Mouse (Mus musculus): Measurements from ENCODE around the gene Rnh1.

The Rnh1 gene

GRCm38 (mm10) chr7:141172116-141173006, at the start of gene Rnh1:
Rnh1 (minus strand) TSS chr7:141172857.
- DNase-seq (ENCODE audit: low spot score in 2 of 2): peak; percentile 86 to 88

GRCm38 (mm10) chr7:141222126-141222467, 49.4 kb upstream of the Rnh1 start:
- no peak for DNase-seq (ENCODE audit: low spot score in 2 of 2)

- DNase-seq (ENCODE audit: low spot score in 2 of 2): peak; percentile 97 to 99
These were observed 48.8 kb upstream of the Rnh1 start for GRCm38 (mm10) chr7:141221249-141222125.

DNA sequence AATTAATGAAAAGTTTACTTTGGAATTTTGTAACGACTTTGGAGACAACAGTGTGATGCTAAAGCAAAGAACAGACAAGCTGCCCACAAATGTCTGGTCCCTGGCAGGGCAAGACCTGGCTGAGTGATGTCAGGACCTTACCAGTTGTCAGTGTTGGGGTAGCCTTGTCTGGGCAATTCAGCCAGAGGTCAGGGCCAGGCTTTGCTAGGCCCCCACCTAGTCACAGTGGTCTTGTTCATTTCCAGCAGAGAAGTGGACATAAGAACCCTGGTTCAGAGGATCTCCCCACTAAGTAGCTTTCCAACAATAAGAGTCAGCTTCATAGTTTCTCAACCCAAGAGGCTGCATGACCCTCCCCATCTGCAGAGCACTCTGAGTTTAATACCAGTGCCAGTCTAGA, 47.7 kb upstream of the Rnh1 start:
- peak in 1 of 2 experiments; percentile 17 for DNase-seq (ENCODE audit: low spot score in 2 of 2)

DNA sequence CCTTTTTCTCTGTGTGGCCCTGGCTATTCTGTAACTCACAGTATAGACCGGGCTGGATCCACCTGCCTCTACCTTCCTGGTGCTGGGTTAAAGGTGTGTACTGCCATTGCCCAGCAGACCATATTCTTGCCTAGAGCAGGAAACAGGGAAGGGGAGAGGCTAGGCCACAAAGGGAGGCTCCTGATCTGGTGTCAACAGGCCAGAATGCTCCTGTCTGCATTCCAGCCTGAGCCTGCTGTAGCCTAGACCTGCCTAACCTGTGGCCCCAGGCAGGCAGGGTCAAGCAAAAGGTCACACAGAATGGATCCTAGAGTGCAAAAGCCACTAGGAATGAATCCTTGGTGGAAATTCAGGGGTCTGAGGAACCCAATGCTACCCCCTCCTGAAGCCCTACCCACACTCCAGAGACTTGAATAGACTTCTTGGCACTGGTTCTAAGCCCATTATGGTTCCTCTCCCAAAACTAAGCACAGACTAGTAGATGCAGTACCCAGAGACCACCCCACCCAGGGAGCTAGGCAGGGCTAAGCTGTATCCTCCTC, 47.0 kb upstream of the Rnh1 start:
- DNase-seq (ENCODE audit: low spot score in 2 of 2): peak in 1 of 2 experiments; percentile 15

GRCm38 (mm10) chr7:141218557-141219133, 46.0 kb upstream of the Rnh1 start:
- DNase-seq (ENCODE audit: low spot score in 2 of 2): peak in 1 of 2 experiments; percentile 19

DNA sequence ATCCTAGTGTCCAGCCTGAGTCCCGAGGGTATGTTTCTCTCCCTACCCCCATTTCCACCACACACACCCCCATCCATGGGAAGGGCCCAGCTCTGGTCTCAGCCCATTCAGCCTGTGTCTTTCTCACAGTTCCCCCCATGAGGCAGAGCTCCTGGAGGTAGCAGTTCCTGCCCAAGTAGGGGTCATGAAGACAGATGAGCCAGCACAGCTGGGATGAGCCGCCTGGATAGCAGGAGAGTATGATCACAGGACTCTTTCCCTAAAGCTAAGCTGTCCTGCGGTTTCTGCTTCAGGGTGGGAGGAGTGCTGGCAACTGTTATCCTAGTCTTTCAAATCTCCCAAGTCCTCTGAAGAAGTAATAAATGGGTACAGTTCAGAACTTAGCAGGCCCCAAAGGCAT, 45.5 kb upstream of the Rnh1 start:
- DNase-seq (ENCODE audit: low spot score in 2 of 2): peak in 1 of 2 experiments; percentile 18

DNA sequence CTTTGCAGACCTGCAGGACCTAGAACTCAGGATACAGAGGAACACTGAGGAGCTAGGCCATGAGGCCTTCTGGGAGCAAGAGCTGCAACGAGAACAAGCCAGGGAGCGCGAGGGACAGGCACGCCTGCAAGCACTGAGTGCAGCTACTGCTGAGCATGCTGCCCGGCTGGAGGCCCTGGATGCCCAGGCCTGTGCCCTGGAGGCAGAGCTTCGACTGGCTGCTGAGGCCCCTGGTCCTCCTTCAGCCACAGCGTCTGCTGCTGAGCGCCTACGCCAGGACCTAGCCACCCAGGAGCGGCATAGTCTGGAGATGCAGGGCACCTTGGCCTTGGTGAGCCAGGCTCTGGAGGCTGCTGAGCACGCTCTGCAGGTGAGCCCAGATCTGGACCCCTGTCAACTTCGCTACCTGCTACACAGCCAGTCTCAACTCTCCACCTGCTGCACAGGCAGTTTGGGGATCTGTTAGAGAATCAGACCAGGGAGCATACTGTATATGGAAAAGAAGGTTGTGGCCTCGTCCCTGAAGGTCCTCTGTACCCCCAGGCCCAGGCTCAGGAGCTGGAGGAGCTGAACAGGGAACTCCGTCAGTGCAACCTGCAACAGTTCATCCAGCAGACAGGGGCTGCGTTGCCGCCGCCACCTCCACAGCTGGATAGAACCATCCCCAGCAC, 44.8 kb upstream of the Rnh1 start:
- peak in 1 of 2 experiments; percentile 21 for DNase-seq (ENCODE audit: low spot score in 2 of 2)

DNA sequence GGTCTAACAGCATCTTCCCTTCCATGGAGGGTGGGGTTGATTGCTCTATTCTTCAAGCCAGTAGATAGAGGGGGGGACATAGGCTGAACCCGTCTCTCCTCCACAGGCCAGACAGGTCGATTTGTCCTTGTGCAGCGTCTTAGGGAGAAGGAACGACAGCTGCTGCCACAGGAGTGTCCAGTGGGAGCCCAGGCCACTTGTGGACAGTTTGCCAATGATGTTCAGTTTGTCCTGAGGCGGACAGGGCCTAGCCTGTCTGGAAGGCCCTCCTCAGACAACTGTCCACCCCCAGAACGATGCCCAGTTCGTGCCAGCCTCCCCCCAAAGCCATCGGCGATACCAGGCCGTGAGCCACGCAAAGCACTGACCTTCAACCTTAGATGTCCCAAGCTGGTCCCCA, 44.2 kb upstream of the Rnh1 start:
- no peak for DNase-seq (ENCODE audit: low spot score in 2 of 2)

DNA sequence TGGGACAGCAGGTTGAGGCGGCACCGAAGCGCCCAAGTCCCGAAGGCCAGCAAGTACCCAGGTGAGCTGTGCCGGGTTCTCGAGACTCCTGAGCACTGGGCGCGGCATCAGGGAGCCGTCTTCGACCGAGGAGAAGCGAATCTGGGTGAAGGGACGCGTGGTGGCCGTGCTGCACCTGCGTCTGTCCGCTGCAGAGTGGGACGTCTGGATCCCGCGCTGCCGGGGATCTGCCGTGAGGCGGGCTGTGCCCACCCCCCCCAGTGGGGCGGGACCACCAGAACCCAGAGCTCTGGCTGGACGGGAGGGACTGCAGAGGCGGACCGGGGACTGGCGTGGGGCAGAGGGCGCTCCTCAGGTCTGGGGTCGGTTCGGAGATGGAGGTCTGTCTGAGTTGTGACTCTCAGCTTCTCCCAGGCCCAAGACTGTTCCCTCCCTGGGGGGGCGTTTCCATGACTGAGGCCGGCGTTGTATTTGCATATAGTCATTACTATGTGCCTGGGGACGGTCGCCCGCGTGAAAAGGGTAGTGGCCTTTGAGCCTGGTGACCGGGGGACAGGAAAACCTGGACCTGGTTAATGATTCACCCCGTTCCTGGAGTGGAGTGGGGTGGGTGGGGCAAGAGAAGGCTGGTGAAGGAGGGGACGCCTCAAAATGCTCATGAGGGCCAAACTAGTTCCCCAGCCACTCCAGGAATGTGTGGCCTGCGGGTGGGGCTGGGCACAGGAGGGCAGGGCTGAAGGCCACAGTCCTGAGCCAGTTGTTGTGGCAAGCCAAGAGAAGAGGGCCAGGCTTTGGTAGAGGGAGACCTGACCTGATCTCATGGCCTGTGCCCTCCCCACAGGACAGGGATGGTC, 43.5 kb upstream of the Rnh1 start:
- peak; percentile 72 to 74 for DNase-seq (ENCODE audit: low spot score in 2 of 2)

- DNase-seq (ENCODE audit: low spot score in 2 of 2): peak; percentile 90 to 92
These were observed 42.6 kb upstream of the Rnh1 start, which contains the start of gene Rassf7 for GRCm38 (mm10) chr7:141215101-141215879. Rassf7 (plus strand) TSS chr7:141215860.

DNA sequence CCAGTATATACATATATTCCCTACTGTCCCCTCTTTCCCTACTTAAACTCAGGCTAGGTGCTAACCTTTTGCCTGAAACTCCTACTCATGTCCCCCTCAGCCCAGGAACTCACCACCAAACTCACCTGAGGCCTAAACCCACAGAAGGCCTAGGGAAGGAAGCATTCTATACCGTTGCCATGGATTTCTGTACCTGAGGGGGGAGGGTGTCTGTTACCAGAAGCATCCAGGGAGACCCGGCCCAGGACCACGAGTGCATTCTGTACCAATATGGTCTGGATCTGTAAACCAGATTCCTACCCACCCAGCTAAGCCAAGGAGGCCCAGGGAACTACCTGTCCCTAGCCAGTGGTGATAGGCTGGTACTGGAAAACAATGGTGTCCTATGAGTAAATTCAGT, 41.7 kb upstream of the Rnh1 start:
- DNase-seq (ENCODE audit: low spot score in 2 of 2): no peak

- no peak for DNase-seq (ENCODE audit: low spot score in 2 of 2)
These were observed 41.1 kb upstream of the Rnh1 start, which contains the start of gene Lmntd2 for GRCm38 (mm10) chr7:141213605-141214235. Lmntd2 (minus strand) TSS chr7:141214080.

- DNase-seq (ENCODE audit: low spot score in 2 of 2): no peak
These were observed 40.5 kb upstream of the Rnh1 start for GRCm38 (mm10) chr7:141213133-141213532.

DNA sequence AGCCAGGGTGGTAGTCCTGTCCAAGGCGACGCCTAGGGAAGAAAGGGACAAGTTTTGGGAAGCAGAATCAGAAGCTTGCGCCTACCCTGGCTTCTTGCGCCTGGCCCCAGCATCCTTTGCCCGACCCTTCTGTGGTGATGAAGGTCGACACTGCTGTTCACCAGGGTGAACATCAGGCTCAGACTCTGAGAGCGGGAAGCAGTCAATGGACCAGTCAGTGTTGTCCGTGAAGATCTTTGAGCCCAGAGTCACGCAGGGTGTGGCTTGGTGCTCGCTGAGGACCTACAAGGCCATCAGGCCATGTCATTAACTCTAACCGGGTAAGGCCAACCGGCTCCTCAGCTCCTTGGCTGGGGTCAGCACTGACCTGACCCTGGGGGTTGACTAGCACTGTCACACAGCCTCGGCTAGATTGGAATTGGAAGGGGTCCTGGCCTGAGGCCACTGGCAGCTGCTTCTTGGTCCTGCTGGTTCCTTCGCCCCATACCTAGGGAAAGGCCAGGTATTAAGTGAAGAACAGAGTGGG, 38.0 kb upstream of the Rnh1 start:
- DNase-seq (ENCODE audit: low spot score in 2 of 2): no peak

DNA sequence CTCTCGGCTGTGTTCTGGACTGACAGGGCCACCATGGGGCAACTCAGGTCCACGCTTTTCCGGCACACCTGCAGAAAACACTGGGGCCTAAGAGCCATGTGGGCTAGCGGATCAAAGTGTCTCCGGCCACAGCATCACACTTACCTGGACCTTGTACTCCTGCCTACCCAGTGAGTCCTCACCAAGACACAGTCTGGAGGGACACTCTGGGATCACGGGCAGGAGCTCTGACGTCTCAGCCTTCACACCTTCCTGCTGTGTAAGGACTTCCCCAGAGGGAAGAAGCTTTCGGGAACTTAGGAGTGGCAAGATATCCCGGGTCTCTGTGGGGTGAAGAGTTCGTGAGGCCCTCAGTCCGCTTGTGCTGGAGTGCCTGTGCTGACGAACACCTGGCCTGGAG, 37.5 kb upstream of the Rnh1 start:
- DNase-seq (ENCODE audit: low spot score in 2 of 2): no peak

DNA sequence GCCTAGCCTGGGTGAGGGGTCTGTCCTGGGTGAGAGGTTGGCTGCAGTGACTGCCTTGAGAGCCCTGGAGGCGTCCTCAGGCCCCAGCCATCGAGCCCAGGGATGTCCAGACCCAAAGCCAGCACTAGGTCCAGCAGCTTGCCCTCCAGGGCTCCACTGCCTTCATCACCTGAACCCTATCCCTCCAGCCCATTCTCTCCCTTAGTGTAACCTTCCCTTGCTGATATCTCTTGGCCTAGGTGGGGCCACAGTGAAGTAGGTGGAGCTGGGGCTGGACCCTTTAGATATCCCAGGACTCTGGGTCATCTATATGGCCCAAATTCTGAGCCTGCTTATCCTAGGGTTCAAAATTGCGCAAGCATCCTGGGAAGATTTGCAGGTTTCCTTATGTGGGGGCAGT, 36.9 kb upstream of the Rnh1 start:
- no peak for DNase-seq (ENCODE audit: low spot score in 2 of 2)

- no peak for DNase-seq (ENCODE audit: low spot score in 2 of 2)
These were observed 33.7 kb upstream of the Rnh1 start for GRCm38 (mm10) chr7:141206182-141206937.

Data from urinary bladder, postnatal 4 days (tissue).